Mouse (Mus musculus) brain, embryonic 14.5 days (tissue): Measurements from ENCODE around the gene Mettl11b.

Source experiments
- CTCF ChIP-seq: fragments of 200-500 bp; IDR thresholded peaks from 2 replicates; pipeline ENCODE4 v1.5.1; 2012; ENCODE audit warnings: inconsistent platforms, mild to moderate bottlenecking, moderate library complexity, borderline replicate concordance; ENCODE audit not compliant: insufficient read depth, insufficient read length; ENCODE audit errors: extremely low read depth
- POLR2A ChIP-seq: fragments of 200-500 bp; IDR thresholded peaks from 2 replicates; pipeline ENCODE4 v1.6.1; 2012; ENCODE audit warnings: mild to moderate bottlenecking, inconsistent platforms, borderline replicate concordance; ENCODE audit not compliant: poor library complexity, insufficient read depth, insufficient read length, severe bottlenecking; ENCODE audit errors: extremely low read depth

DNA sequence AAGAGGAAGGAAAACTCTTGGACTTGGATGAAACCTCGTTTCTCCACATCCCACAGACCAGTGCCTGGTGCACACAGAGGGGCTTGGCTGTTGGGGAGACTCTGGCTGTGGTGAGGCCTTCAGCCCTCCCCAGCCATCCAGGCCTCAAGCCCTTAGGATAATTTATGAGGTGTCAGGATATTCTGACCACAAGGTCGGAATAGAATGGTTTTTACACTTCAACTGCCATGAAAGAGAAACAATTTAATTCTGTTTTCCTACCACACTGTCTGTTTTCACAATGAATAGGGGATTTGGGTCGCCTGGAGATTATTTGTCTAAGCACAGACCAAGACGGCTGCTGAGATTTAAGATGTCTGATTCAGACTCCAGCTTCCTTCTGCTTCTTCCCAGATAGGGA lies 54.3 kb downstream of the Mettl11b start:
- TF ChIP-seq POLR2A (no peak), CTCF (no peak)
